Mouse (Mus musculus) cerebellum, adult 11-12 months (tissue): ENCODE results near the gene Eef2k.

Source experiments
- DNase-seq: peaks from one replicate; pipeline ENCODE4 v3.0.0; 2022

The Eef2k gene

GRCm38 (mm10) chr7:120842345-120843036, at the start of gene Eef2k:
TSS of gene Eef2k (plus strand) at chr7:120842831.
- DNase-seq: peak; percentile 88

GRCm38 (mm10) chr7:120795544-120795943, 47.1 kb upstream of the Eef2k start:
- no peak for DNase-seq

GRCm38 (mm10) chr7:120796369-120796768, 46.3 kb upstream of the Eef2k start:
- no peak for DNase-seq

GRCm38 (mm10) chr7:120803268-120803667, 39.4 kb upstream of the Eef2k start:
- DNase-seq: no peak

GRCm38 (mm10) chr7:120809705-120810104, 32.9 kb upstream of the Eef2k start:
- no peak for DNase-seq

- DNase-seq: no peak
These were observed 30.7 kb upstream of the Eef2k start, which contains the start of gene Gm5737 for GRCm38 (mm10) chr7:120811834-120812415. TSS of gene Gm5737 (plus strand) at chr7:120812365.

- no peak for DNase-seq
These were observed 25.1 kb upstream of the Eef2k start for GRCm38 (mm10) chr7:120817552-120817951.

GRCm38 (mm10) chr7:120819386-120819785, 23.2 kb upstream of the Eef2k start:
- DNase-seq: no peak

- DNase-seq: no peak
These were observed 19.4 kb upstream of the Eef2k start for GRCm38 (mm10) chr7:120823248-120823647.

GRCm38 (mm10) chr7:120825097-120825496, 17.5 kb upstream of the Eef2k start:
- no peak for DNase-seq

GRCm38 (mm10) chr7:120826408-120826807, 16.2 kb upstream of the Eef2k start:
- DNase-seq: no peak

- DNase-seq: peak; percentile 84
These were observed 11.9 kb upstream of the Eef2k start for GRCm38 (mm10) chr7:120830431-120831381.

GRCm38 (mm10) chr7:120834426-120834825, 8.2 kb upstream of the Eef2k start:
- DNase-seq: no peak

GRCm38 (mm10) chr7:120834863-120835372, 7.7 kb upstream of the Eef2k start:
- peak; percentile 70 for DNase-seq

- peak; percentile 93 for DNase-seq
These were observed 6.9 kb upstream of the Eef2k start for GRCm38 (mm10) chr7:120835449-120836359.

GRCm38 (mm10) chr7:120836361-120836760, 6.3 kb upstream of the Eef2k start:
- DNase-seq: no peak

- DNase-seq: no peak
These were observed 4.0 kb upstream of the Eef2k start for GRCm38 (mm10) chr7:120838436-120839160.

- no peak for DNase-seq
These were observed 2.8 kb upstream of the Eef2k start for GRCm38 (mm10) chr7:120839786-120840185.

GRCm38 (mm10) chr7:120843037-120843621, 498 bp downstream of the Eef2k start:
- peak; percentile 90 for DNase-seq

- no peak for DNase-seq
These were observed 1.3 kb downstream of the Eef2k start for GRCm38 (mm10) chr7:120843852-120844435.

GRCm38 (mm10) chr7:120844689-120845088, 2.1 kb downstream of the Eef2k start:
- no peak for DNase-seq
